Mouse (Mus musculus) MEL (cell line): ENCODE measurements around the gene Elk3. TPM values are rescaled to one million over a fixed set of nuclear protein-coding genes. Genes with fewer than 3 reads are reported as not detected.

Experiments used
- DNase-seq: peaks from one replicate; pipeline ENCODE4 v3.0.0; 2011; ENCODE audit warnings: low read depth, low spot score
- H3K27ac ChIP-seq: 2 replicates; pipeline ENCODE4 v1.5.1; 2012; ENCODE audit warnings: low read depth, mild to moderate bottlenecking, control low read depth, low read length, moderate library complexity; ENCODE audit not compliant: control insufficient read depth
- H3K27me3 ChIP-seq, 2 experiments: fragments of 150-350 bp in 1 of 2; sonication (generic) in 1 of 2; 2 replicates each; pipeline ENCODE4 v1.6.1; 2012; ENCODE audit warnings: low read length in 2 of 2, mild to moderate bottlenecking in 2 of 2, improper control_type of control experiment in 1 of 2, moderate library complexity in 1 of 2; ENCODE audit not compliant: insufficient read depth in 2 of 2, control insufficient read depth in 1 of 2
- H3K36me3 ChIP-seq, 2 experiments: 2 replicates each; pipeline ENCODE4 v1.6.1; 2012 to 2014; ENCODE audit warnings: low read length in 2 of 2, improper control_type of control experiment in 1 of 2, inconsistent platforms in 1 of 2, mild to moderate bottlenecking in 1 of 2; ENCODE audit not compliant: insufficient read depth in 2 of 2, control insufficient read depth in 1 of 2
- H3K4me1 ChIP-seq, 2 experiments: fragments of 150-350 bp in 1 of 2; sonication (generic) in 1 of 2; 2 replicates each; pipeline ENCODE4 v1.6.1; 2012; ENCODE audit warnings: low read length in 2 of 2, improper control_type of control experiment in 1 of 2, mild to moderate bottlenecking in 1 of 2; ENCODE audit not compliant: insufficient read depth in 2 of 2, control insufficient read depth in 1 of 2
- H3K4me3 ChIP-seq, 2 experiments: fragments of 150-350 bp in 1 of 2; sonication (generic) in 1 of 2; 2 replicates each; pipeline ENCODE4 v1.5.1; 2012; ENCODE audit warnings: low read depth in 2 of 2, low read length in 2 of 2, mild to moderate bottlenecking in 2 of 2, moderate library complexity in 2 of 2, control low read depth in 1 of 2, improper control_type of control experiment in 1 of 2; ENCODE audit not compliant: control insufficient read depth in 1 of 2, insufficient read depth in 1 of 2
- H3K79me2 ChIP-seq: 2 replicates; pipeline ENCODE4 v1.6.1; 2012; ENCODE audit warnings: mild to moderate bottlenecking, low read length, moderate library complexity; ENCODE audit not compliant: control insufficient read depth, poor library complexity, insufficient read depth
- H3K9ac ChIP-seq: 2 replicates; pipeline ENCODE4 v1.6.1; 2012; ENCODE audit warnings: low read depth, mild to moderate bottlenecking, control low read depth, low read length, moderate library complexity; ENCODE audit not compliant: control insufficient read depth, poor library complexity, severe bottlenecking
- H3K9me3 ChIP-seq: fragments of 150-350 bp; sonication (generic); replicated peaks from 2 replicates; pipeline ENCODE4 v1.6.1; 2012; ENCODE audit warnings: mild to moderate bottlenecking, low read length, improper control_type of control experiment, moderate library complexity; ENCODE audit not compliant: insufficient read depth
- CHD1 ChIP-seq: IDR thresholded peaks from 2 replicates; pipeline ENCODE4 v1.6.1; 2012; ENCODE audit warnings: low read depth, mild to moderate bottlenecking, inconsistent platforms, low read length, improper control_type of control experiment
- KAT2A ChIP-seq: conservative IDR thresholded peaks from 2 replicates; pipeline ENCODE4 v1.6.1; 2012; ENCODE audit warnings: low read depth, low read length, improper control_type of control experiment, inconsistent platforms
- MAFK ChIP-seq: IDR thresholded peaks from 2 replicates; pipeline ENCODE4 v1.6.1; 2011; ENCODE audit warnings: low read depth, mild to moderate bottlenecking, low read length, improper control_type of control experiment, borderline replicate concordance
- MAX ChIP-seq: IDR thresholded peaks from 2 replicates; pipeline ENCODE4 v1.6.1; 2011; ENCODE audit warnings: low read length, improper control_type of control experiment
- MAZ ChIP-seq: IDR thresholded peaks from 2 replicates; pipeline ENCODE4 v1.6.1; 2012; ENCODE audit warnings: low read depth, mild to moderate bottlenecking, inconsistent platforms, low read length, improper control_type of control experiment
- MEF2A ChIP-seq: IDR thresholded peaks from 2 replicates; pipeline ENCODE4 v1.6.1; 2014; ENCODE audit warnings: low read depth, mild to moderate bottlenecking, inconsistent platforms, low read length, improper control_type of control experiment; ENCODE audit not compliant: poor library complexity, insufficient replicate concordance, severe bottlenecking; ENCODE audit errors: extremely low read depth
- MXI1 ChIP-seq: IDR thresholded peaks from 2 replicates; pipeline ENCODE4 v1.6.1; 2011; ENCODE audit warnings: mild to moderate bottlenecking, low read depth, low read length, improper control_type of control experiment
- MYB ChIP-seq: IDR thresholded peaks from 2 replicates; pipeline ENCODE4 v1.6.1; 2011; ENCODE audit warnings: mild to moderate bottlenecking, low read depth, low read length, improper control_type of control experiment
- MYC ChIP-seq: IDR thresholded peaks from 2 replicates; pipeline ENCODE4 v1.6.1; 2011; ENCODE audit warnings: low read depth, mild to moderate bottlenecking, low read length, improper control_type of control experiment, moderate library complexity
- NRF1 ChIP-seq: IDR thresholded peaks from 2 replicates; pipeline ENCODE4 v1.6.1; 2014; ENCODE audit warnings: low read depth, mild to moderate bottlenecking, inconsistent platforms, low read length, improper control_type of control experiment, moderate library complexity; ENCODE audit not compliant: poor library complexity, insufficient read depth, severe bottlenecking
- POLR2AphosphoS5 ChIP-seq: IDR thresholded peaks from 2 replicates; pipeline ENCODE4 v1.6.1; 2012; ENCODE audit warnings: low read depth, borderline replicate concordance, mild to moderate bottlenecking, inconsistent platforms, low read length, moderate library complexity, mixed read lengths
- RAD21 ChIP-seq: IDR thresholded peaks from 2 replicates; pipeline ENCODE4 v1.6.1; 2011; ENCODE audit warnings: mild to moderate bottlenecking, low read depth, low read length, improper control_type of control experiment
- RCOR1 ChIP-seq: IDR thresholded peaks from 2 replicates; pipeline ENCODE4 v1.6.1; 2012; ENCODE audit warnings: low read depth, mild to moderate bottlenecking, inconsistent platforms, low read length, improper control_type of control experiment
- SIN3A ChIP-seq: IDR thresholded peaks from 2 replicates; pipeline ENCODE4 v1.6.1; 2012; ENCODE audit warnings: low read length, improper control_type of control experiment, inconsistent platforms
- TAL1 ChIP-seq: IDR thresholded peaks from 2 replicates; pipeline ENCODE4 v1.6.1; 2012; ENCODE audit warnings: mild to moderate bottlenecking, inconsistent platforms, low read length, moderate library complexity, mixed read lengths
- TBP ChIP-seq: IDR thresholded peaks from 2 replicates; pipeline ENCODE4 v1.8.0; 2011; ENCODE audit warnings: low read depth, low read length, improper control_type of control experiment
- USF2 ChIP-seq, 2 experiments: IDR thresholded peaks; 2 replicates each; pipeline ENCODE4 v1.6.1; 2011 to 2012; ENCODE audit warnings: improper control_type of control experiment in 2 of 2, low read length in 2 of 2, borderline replicate concordance in 1 of 2, inconsistent platforms in 1 of 2, low read depth in 1 of 2, mild to moderate bottlenecking in 1 of 2; ENCODE audit not compliant: insufficient read depth in 1 of 2
- ZC3H11A ChIP-seq: IDR thresholded peaks from 2 replicates; pipeline ENCODE4 v1.6.1; 2012; ENCODE audit warnings: low read depth, mild to moderate bottlenecking, inconsistent platforms, low read length, improper control_type of control experiment
- ZKSCAN1 ChIP-seq: IDR thresholded peaks from 2 replicates; pipeline ENCODE4 v1.6.1; 2012; ENCODE audit warnings: low read depth, mild to moderate bottlenecking, inconsistent platforms, low read length, improper control_type of control experiment, moderate library complexity
- ZMIZ1 ChIP-seq: IDR thresholded peaks from 2 replicates; pipeline ENCODE4 v1.6.1; 2012; ENCODE audit warnings: low read depth, mild to moderate bottlenecking, inconsistent platforms, low read length, improper control_type of control experiment, moderate library complexity
- polyA plus RNA-seq, 2 experiments: library from polyadenylated mRNA; stranded (reverse) in 1 of 2; unstranded in 1 of 2; fragments of >175 nt in 1 of 2; fragments of >200 nt in 1 of 2; gene quantifications; 2 replicates each; pipeline versions ENCODE4 v1.2.1 to v1.2.4; 2012; ENCODE audit warnings: low replicate concordance in 2 of 2, low read depth in 1 of 2; ENCODE audit not compliant: insufficient read length in 2 of 2, insufficient read depth in 1 of 2, missing spikeins in 1 of 2
- total RNA-seq: library from RNA; depleted of rRNA; stranded (reverse); fragments of 300-350 nt; gene quantifications from 2 replicates; pipeline ENCODE4 v1.2.3, GENCODE M21; 2012

Gene Elk3
- total and polyA plus RNA-seq, 3 experiments, result 1.0 to 6.3 TPM; not detected in 1

DNA sequence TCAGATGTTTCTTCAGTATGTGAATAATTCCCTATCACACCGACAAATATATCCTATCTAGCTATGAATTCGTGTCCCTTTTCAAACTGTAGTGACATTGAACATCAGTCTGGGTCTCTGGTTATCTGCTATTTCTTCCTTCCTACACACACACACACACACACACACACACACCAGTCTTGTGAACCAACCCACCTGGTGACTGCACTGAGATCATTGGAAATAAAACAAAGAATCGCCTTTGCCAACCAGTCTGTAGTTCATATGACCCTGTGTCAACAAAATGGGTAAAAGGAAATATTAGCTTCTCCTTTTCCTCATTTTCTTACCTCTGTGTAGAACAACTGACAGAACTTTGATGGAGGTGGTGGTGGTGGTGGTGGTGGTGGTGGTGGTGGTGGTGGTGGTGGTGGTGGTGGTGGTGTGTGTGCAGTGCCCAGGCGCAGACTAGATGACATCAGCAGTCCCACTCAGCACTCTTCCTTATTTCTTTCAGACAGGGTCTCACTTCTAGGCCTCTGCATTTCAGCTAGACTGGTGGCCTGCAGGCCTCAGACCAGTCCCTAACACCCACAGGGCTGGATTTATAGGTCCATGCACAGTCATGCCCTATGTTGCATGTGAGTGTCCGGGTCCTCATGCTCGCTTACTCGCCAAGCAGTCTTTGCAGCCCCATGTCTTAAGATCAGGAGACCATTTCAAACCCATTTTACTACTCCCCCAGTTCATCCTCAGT lies 64.6 kb downstream of the Elk3 start:
- no peak overlapping the region for H3K9ac ChIP-seq
- no peaks in the 10 kb centered on the region for H3K9me3 ChIP-seq
- TF ChIP-seq NRF1 (no peak), USF2 (IDR thresholded peaks at IDR 0.05; ENCODE audit: borderline replicate concordance in 1 of 2, insufficient read depth in 1 of 2, low read depth in 1 of 2, low read length in 2 of 2) (no peak), SIN3A (no peak), MXI1 (no peak), KAT2A (no peak), MYC (no peak), POLR2AphosphoS5 (no peak), MAZ (no peak), MAFK (no peak), CHD1 (no peak), RAD21 (no peak)
- no peaks in the 10 kb centered on the region for H3K27me3 ChIP-seq
- no peaks in the 10 kb centered on the region for H3K79me2 ChIP-seq
- no peak overlapping the region for H3K27ac ChIP-seq
- DNase-seq, result no peak
- no peaks in the 10 kb centered on the region for H3K4me1 ChIP-seq
- H3K36me3 ChIP-seq, result peaks cover 0 to 10% of the 10 kb centered on the region in 2 experiments; a peak in 2 of 4 replicates
- no peak overlapping the region for H3K4me3 ChIP-seq

DNA sequence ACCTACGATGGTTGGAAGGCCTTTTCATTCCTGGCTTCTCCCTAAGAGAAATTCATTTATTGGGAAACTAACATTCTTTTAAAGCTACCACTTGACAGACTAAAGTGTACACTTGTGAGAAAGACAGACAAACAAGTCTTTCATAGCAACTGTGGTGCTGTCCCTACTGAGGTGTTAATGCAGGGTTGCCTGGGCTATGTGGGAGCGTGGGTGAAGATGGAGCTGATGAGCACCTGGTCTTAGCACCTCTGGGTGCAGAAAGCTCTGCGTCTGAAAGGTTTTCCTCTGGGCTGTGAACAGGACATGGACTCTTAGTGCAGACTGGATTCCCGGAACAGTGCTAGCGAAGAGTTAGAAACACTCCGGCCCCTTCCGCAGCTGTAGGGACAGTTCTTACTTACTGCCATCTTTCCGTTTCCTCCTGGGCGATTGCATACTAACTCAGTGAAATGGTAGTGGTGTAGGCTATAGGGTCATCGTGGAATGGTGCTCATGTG lies 66.7 kb downstream of the Elk3 start:
- H3K9ac ChIP-seq, result no peak overlapping the region
- no peaks in the 10 kb centered on the region for H3K4me1 ChIP-seq
- H3K4me3 ChIP-seq, result no peak overlapping the region
- no peak overlapping the region for H3K27ac ChIP-seq
- H3K27me3 ChIP-seq, result no peaks in the 10 kb centered on the region
- H3K36me3 ChIP-seq, result peaks cover 0 to 13% of the 10 kb centered on the region in 2 experiments; a peak in 2 of 4 replicates
- no peaks in the 10 kb centered on the region for H3K9me3 ChIP-seq
- TF ChIP-seq CHD1 (no peak), RCOR1 (no peak), TBP (no peak), ZMIZ1 (no peak), MYC (no peak), MEF2A (no peak), ZC3H11A (no peak), TAL1 (no peak), ZKSCAN1 (no peak), MXI1 (no peak), MYB (no peak), MAX (no peak)
- DNase-seq, result no peak
- H3K79me2 ChIP-seq, result no peaks in the 10 kb centered on the region
